Mouse (Mus musculus) WW6 (cell line): ENCODE measurements at regions not wholly inside any gene's neighbourhood (a gene's known extent, or its start where the extent isn't known, plus 50 kb on each side); places are given as distances from the start of the nearest gene placed in this dataset.

ENCODE experiments used
- DNase-seq: peaks from one replicate; pipeline ENCODE4 v3.0.0-alpha.2; 2013; ENCODE audit warnings: low read depth, low spot score

DNA sequence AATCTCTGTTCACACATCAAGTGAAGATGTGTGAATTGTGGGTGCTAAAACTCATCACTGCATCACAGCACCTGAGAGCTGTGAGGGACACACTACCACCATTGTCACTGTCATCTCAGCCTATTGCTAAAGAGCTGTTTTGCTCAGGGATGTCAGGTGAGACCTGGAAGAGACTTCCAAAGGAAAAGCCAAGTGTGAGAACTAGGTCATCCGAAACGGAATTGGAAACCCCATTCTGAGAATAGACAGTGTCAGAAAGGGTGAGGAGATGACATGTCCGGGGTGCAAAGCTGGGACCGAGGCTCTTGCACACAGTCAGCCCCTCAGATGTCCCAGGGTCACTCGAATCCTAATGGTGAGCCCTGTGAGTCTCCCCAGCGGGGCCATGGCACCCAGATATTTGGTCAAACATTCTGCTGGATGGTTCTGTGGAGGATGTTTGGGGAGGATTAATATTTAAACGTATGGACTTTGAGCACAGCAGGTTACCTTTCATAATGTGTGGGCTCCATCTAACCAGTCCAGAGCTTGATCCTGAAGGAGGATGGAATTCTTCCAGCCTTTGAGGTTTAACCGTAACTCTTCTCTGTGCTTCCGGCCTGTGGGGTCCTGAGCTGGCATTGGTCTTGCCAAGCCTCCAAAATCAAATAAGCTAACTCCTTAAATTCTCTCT is 150.3 kb downstream of the Rpl14 start:
- DNase-seq: no peak

DNA sequence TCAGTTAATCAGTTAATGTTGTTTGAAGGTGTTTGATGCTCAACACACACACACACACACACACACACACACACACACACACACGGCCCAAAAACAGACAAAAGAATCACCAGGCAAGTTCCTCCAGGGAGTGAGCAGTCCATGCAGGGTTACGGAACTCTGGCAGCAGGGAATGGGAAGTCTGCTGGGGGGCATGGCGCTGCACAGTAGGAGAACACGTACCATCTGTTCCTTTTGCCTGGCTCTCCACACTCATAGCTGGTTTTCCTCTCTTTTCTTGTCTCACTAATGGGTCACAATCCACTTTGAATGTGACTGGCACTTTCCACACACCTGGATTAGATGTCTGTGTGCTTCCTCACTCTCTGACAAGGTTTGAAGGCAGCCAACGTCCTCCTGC is 151.8 kb downstream of the Rpl14 start:
- DNase-seq: no peak

DNA sequence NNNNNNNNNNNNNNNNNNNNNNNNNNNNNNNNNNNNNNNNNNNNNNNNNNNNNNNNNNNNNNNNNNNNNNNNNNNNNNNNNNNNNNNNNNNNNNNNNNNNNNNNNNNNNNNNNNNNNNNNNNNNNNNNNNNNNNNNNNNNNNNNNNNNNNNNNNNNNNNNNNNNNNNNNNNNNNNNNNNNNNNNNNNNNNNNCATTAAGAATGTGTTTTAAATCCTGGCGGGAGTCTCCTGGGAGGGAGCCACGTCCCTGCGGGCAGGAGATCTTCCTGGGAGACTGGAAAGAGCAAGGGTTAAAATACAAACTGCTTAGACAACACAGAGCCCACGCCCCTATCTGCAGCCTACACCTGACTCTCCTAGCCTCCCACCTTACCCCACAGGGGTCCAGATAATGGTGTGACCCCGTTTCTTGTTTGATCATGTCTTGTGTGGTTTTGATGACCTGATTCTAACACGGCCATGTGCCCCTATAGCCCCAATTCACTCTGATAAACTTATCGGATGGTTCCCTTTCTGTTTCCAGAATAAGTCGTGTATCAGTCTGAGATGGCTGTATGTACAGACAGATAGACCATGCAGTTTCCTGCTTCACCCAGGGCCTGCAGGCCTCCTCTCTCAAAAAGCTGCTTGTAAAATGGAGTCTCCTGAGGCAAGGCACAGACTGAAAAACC is 160.8 kb downstream of the Rpl14 start:
- DNase-seq: no peak

DNA sequence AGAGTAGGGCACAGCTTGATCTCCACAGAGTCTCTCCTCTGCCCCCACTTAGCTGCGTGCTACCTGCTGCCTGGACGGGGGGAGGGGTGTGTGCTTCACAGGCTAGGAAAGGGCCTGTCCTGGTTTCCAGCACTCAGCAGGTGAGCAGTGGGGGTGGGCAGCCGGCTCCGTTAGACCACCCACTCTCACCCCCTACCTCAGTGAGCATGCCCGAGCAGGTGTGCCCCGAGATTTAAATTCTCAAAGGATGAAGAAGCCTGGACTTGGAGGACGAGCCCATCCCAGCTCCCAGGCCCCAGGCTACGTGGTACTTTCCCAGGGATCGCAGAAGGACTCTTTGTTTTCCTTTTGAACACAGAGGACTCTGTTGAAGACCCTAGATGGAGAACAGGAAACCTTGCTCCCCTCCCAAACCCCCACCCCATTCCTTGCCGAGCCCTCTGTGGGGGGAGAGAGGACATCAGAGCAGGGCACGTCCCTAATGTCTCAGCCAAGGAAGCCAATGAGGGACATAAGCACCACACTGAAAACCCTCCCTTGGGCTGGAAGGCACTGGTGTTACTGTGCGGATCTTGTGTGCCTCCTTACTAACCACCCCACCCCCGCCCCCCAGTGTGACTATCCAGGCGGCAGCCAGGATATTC is 161.5 kb downstream of the Rpl14 start:
- no peak for DNase-seq

DNA sequence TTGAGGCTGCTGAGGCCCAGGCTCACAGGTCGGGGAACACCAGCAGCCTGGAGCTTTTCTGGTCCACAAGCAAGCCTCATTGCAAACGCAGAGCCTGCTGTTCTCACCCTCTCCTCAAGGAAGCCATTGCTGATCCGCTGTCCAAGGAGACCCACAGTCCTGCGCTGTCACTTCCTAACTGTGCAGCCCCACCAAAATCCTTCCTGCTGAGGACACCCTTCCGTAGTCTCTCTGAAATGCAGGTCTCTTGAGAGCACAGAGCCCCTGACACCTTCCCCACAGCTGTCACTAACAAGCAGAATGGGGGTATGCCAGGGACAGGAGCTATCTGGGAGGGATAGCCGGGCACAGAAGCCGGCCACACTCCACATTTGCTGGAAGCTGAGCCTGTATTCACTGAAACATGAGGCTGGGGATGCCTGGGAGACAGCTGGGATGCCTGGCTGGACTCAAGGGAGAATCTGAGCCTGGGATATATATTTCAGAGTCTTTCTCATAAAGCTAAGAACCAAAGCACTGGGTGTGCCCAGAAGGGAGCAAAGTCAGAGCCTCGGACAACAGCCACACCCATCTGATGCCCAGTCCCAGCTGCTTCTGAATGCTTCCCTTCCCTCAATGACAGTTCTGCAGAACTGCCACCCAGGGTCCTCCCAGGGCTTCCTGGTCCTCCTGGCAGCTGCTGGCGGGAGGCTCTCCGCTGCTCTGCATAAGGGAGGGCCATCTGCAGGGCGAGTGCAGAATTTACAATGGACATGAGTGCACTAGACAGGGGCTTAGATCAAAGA is 162.6 kb downstream of the Rpl14 start:
- DNase-seq: no peak

DNA sequence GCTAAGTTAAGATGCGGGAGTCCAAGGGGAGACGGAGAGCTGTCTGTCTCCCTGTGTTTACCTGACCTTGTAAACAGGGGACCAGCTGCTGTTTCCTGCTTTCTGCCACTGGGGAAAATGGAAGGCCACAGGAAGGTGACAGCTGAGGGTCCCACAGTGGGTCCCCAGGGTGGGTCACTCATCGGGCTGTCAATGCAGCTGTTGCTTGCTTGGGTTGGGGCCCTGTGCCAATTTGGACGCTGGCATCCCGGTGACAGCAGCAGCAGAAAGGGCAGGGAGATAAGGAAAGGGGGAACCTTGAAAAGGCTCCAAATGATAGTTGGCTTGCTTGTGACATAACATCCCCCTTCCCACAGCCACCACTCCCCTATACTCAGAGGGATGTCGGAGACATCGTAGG is 164.0 kb downstream of the Rpl14 start:
- DNase-seq: no peak

DNA sequence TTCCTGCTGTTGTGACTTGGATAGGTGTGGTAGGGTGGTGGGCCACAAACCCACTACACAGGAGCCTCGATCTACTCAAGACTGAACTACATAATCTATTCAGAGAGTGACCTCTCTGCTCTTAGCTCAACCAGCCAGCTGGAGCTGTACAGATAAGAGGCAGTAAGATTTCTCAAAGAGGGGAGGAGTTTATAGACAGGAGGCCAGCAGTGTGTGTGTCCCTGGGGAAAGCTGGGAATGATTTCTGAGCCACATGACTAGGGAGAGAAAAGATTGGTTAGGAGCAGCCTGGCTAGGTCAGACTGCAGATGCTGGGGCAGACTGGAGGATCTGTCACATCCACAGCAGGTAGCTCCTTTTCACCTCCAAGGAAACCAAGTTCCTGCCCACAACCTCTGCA is 166.7 kb downstream of the Rpl14 start:
- no peak for DNase-seq

DNA sequence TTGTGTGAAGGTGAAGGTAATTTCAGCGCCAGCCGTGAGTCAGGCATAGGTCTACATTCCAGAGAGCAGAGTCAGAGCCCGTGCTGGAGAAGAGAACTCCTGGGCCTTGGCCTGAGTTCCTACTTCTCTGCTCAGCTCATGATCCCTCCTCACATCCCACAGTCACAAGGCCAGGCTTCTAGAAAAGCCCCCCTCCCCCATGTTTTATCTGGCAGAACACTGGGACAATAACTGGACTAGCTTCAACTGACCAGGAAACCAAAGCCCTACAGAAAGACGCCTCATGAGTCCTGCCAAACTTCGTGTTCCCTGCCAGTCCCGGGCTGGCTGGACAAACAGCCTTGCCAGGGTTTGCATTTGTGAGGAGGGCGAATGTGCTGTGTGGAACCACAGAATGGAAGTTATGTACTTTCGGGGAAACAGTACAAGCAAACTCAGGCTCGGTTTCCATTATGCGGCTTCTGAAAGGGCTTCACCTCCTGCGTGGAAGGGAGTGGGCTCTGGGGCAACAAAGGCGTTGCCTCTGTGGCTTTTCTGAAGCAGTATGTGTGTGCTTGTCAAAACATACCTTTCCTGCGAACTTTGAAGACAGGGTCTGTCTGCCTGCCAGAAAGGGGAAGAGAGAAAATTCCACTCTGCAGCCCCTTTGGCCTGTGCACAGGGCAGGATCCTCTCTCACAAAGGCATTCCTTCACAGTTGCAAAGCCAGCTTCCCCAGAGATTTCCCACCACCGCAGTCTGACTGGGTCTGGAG is 168.1 kb downstream of the Rpl14 start:
- DNase-seq: no peak

DNA sequence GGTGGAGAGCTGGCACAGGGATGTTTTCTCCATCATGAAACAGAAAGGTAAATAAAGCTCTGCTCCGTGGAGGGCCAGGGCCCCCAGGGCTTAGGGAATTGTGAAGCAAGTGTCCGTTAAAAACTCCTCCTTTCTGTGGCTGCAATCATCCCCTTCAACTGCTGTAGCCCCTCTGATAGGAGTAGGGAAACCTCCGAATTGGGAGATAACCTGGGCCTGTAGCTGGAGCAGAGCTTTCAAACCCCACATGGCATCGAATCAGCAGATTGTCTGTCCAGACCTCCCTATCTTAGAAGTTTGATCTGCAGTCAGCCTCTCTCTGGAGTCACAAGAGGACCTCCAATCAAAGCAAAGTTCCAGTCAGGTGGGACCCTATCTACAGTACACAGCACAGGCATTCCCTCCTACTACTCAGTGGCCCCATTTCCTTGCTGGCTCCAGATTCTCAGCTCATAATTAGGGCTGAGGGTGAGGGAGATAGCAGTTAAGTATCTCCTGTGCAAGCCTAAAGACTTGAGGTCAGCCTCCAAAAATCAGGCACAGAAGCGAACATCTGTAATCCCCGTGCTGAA is 168.8 kb downstream of the Rpl14 start:
- DNase-seq: no peak

DNA sequence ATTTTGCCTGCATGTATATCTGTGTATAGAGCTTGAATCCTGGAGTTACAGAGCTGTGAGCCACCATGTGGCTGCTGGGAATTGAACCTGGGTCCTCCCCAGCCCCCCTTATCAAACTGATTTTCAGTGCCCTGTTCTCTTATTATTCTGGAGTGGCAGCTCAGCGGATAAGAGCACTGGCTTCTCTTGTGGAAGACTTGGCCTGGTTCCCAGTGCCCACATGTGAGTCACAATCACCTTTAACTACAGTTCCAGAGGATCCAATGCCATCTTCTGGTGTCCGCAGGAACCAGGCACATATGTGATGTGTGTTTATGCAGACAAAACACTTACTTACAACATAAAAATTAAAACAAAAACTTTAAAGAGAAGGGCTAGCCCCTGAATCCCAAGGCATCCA is 170.3 kb downstream of the Rpl14 start:
- no peak for DNase-seq

DNA sequence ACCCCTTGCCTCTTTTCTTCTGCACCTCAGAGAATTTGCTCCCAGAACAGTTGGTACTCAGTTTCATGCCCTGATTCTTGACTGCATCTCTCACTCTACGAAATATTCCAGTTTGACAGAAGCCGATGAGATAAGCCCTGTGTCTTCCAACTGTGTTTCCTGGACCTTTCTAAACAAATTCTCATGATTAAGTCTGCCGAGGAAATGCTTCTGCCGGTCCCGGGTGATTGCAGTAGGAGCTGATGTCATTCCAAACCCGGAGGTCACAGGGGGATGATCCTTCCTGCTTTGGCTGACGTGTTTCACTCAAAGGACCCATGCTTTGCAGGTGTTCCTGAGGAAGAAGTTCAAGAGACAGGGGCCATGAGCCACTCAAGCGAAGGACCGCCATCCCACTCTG is 172.2 kb downstream of the Rpl14 start:
- DNase-seq: no peak

DNA sequence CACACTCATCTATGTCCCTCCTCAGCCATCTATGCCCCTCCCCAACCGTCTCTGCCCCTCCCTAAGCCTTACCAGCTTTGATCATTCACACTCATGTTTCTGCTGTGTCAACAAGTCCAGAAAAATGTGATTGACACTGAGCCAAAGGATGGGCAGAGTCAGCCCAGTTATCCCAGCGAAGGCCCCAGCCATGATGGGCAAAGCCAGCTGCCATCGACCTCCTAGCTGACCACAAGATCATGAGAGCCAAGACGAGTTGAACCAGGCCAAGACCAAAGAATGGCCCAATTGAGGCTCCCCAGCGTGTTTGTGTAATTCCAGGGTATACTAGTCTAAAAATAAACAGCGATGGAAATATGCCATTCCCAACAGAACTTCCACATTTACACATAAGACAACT is 174.4 kb downstream of the Rpl14 start:
- DNase-seq: no peak

DNA sequence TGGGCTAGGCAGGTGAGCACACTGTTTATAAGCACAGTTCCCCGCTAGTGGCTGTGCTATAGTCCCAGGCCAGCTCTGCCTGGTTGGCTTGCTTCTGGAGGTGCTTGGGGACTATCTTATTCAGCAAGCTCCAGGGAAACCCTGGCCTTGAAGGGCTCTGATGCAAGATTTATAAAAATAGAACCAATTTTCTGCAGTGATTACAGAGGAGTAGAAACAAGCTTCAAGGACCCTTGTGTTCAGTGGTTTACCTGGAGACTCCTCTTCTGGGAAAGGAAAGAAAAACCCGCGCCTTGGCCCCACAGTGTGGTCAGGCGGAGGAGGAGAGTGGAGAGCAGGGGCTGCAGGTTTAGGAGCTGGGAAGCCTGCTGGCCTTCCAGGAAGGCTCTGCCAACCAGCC is 178.2 kb upstream of the Ctnnb1 start:
- DNase-seq: no peak

DNA sequence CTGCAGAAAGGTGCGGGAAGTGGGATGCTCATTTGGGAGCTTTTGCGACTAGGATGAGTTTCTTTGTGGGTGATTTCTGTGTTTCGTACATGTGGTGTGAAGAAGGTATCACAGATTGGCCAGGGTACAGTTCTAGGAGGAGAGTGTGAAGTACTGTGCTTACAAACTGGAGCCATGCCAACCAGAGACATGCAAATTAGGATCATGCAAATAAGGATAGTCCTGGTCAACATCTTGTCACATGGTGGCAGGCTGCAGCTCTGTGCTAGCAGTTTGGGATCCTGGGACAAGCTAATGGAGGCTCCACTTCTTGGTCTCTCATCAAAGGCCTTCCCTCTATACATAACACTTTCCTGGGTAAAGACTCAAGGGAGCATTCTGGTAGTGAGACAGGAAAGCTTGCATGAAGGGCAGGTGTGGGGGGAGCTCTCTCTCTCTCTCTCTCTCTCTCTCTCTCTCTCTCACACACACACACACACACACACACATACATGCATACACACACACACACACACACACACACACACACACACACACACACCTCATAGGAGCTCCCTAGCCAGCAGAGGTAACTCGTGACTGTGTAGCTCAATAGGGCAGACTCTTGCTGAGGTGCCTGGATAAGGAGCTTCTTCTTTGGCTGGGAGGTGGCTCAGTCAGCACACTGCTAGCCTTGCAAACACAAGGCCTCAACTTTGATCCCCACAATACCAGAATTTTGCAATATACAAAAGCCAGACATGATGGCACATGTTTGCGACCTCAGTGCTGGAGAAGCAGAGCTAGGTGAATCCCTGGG is 177.1 kb upstream of the Ctnnb1 start:
- no peak for DNase-seq

DNA sequence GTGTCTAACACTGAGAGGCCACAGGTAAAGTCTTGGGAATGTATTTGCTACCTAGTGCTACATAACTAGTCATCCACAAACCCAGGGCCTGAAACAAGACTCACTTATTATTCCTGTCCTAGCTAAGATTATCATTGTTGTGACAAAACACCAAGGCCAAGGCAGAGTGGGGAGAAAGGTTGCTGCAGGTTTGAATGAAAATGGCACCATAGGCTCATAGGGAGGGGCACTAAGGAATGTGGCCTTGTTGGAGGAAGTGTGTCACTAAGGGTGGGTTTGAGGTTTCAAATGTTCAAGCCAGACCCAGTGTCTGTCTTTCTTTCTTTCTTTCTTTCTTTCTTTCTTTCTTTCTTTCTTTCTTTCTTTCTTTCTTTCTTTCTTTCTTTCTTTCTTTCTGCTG is 174.9 kb upstream of the Ctnnb1 start:
- DNase-seq: no peak

DNA sequence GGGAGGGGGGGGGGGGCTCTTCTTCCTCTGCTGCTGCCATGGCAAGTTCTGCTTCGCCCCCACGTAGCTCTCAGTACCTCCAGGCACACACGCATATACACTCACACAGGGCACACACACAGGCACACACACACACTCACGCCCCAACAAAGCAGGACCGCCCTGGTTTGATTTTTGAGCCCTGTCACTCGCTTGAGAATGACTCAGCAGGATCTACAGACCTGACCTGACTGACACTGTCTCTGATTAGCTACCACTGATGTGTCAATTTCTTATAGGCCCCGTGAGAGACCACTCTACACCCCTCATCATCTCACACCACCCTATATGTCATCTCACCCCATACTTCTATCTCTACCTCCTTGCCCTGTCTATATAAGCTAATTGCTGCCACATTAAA is 173.5 kb upstream of the Ctnnb1 start:
- no peak for DNase-seq

DNA sequence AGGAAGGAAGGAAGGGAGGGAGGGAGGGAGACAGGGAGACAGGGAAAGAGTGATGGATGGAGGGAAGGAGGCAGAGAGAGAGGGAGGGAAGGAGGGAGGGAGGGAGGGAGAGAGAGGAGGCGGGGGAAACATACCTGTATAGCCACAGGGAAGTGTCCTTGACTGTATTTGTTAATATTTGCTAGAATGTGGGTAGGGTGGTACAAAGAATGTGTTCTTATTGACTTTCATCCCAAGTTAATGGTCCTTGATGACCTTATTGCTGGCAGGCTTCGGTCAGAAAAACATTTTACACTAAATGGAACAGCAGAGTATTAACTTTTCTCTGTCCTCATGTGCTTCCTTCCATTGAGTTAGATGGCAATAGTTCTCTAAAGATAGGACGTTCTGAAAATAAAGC is 171.0 kb upstream of the Ctnnb1 start:
- no peak for DNase-seq

DNA sequence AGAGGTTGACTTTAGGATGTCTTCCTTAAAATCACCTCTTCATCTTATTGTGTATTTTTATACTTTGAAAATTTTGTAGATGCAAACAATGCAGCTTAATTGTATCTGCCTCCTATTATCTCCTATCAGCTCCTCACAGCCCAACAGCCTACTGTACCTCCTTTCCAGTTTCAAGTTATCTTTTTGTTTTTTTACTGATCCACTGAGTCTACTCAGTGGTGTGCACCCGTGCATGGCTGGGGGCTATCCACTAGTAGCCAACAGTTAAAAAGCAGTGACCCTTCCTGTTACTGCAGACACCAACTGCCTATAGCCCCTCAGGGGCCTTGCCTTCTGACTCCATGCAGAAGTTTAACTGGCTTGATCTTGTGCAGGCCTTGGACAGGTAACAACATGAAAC is 170.4 kb upstream of the Ctnnb1 start:
- no peak for DNase-seq

DNA sequence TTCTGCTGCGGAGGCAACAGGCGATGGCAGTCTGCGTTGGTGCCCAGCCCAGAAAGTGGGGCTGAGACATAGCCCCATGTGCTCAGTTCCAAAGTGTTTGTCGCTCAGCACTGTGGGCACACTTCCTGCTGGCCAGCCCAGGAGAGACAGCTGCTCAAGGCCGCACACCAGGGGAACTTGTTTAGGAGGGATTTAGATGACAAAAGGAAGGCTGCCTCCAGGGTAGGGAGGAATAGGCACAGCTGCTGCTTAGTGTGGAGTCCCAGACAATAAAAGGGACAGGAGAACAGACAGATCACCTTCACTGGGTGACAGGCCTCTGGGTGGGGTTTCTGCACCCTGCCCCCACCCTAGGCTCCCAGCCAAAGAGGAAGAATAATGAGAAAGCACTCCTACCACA is 169.2 kb upstream of the Ctnnb1 start:
- peak; percentile 14 for DNase-seq

DNA sequence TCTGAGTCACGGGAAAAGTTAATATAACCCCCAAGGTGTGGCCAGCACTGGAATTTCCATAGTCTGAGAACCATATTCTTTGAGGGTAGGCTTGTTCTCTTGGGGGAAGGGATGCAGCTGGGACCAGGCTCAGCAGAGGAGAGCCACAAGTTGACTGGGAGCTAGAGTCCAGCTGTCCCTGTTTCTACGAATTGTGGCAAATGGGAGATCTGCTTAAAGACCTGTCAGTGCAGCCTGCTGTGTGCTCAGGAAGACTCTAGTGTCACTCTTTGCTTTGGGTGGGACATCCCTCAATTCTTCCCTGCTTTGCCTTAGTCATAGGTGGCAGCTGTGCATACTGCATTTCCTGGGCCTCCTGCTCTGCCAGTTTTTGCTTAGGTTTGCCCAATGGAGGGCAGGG is 165.2 kb upstream of the Ctnnb1 start:
- DNase-seq: no peak

DNA sequence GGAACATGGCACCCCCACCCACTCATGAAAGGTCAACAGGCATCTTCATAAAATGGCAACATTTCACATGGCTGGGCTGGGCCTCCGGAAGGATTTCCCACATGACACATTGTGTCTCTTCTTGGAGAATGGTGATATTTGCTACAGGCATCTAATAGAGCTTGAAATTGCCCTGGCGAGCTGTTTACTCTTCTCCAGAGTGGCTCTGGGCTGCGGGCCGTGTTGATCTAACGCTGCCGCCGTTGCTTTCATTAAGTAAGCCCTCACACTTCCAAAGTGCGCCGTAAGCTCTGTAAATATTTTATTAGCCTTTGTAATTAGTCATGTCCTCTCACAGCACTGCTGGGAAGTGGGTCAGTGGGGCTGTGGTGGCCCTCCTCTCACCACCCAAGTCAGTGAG is 164.4 kb upstream of the Ctnnb1 start:
- DNase-seq: no peak
